In genomic region chr1:86469876-86470275, GRCm38 (mm10) we compare ENCODE assay signal across 13 mouse cellular contexts. TPM values are rescaled to one million over a fixed set of nuclear protein-coding genes. Genes with fewer than 3 reads are reported as not detected.
DNase-seq lines count a peak whose midpoint lies in the region; ATAC-seq lines count a peak whose summit lies in the region.
"Had no signal": no experiment of that assay in that cellular context is flagged by ENCODE, and none has a peak within 500 bp of the region (broad histone marks: within the 10 kb centered on the region; RNA-seq: fewer than 3 reads in every experiment).

No protein-coding gene starts in this region.

- peaks cover 17% of the 10 kb centered on the region for H3K4me1 ChIP-seq in heart, embryonic 11.5 days (ENCODE audit: control insufficient read depth, insufficient read depth, low read length)
- H3K4me1 ChIP-seq in limb, embryonic 15.5 days = peaks cover 30% of the 10 kb centered on the region
- peaks cover 17% of the 10 kb centered on the region for H3K4me1 ChIP-seq in limb, embryonic 10.5 days
- H3K4me1 ChIP-seq in brown adipose tissue, adult 24 weeks (ENCODE audit: control insufficient read depth, insufficient read depth, insufficient read length, low read length) = peaks cover 15% of the 10 kb centered on the region

- H3K27me3 ChIP-seq in heart, embryonic 11.5 days (ENCODE audit: control insufficient read depth, insufficient read depth, low read length) = no peaks in the 10 kb centered on the region
- no peaks in the 10 kb centered on the region for H3K27me3 ChIP-seq in limb, embryonic 15.5 days
- H3K27me3 ChIP-seq in limb, embryonic 10.5 days (ENCODE audit: low read depth, poor library complexity, severe bottlenecking) = no peaks in the 10 kb centered on the region
- H3K27me3 ChIP-seq: forebrain, embryonic 13.5 days had no signal

- no peak for DNase-seq in heart, postnatal 14 days
- DNase-seq in limb, embryonic 10.5 days (ENCODE audit: low spot score) = no peak
- DNase-seq in skeletal muscle tissue, adult 2 months (ENCODE audit: low read depth, low spot score) = peak; percentile 49
- DNase-seq in left cerebral cortex, postnatal 4 days = no peak
- no peak for DNase-seq in left cerebral cortex, adult 8-10 months (ENCODE audit: low spot score in 2 of 2)

- no peak overlapping the region for H3K9ac ChIP-seq in heart, embryonic 11.5 days (ENCODE audit: low read depth, low read length)
- H3K9ac ChIP-seq in limb, embryonic 15.5 days = no peak overlapping the region
- H3K9ac ChIP-seq: forebrain, embryonic 13.5 days had no signal

- H3K9me3 ChIP-seq in heart, embryonic 11.5 days (replicated peaks; ENCODE audit: control insufficient read depth, low read length) = no peaks in the 10 kb centered on the region
- no peaks in the 10 kb centered on the region for H3K9me3 ChIP-seq in limb, embryonic 15.5 days
- no peaks in the 10 kb centered on the region for H3K9me3 ChIP-seq in limb, embryonic 10.5 days (replicated peaks)
- H3K9me3 ChIP-seq: forebrain, embryonic 13.5 days had no signal

- intact Hi-C loops in heart, postnatal 14 days (cut with DNase I) = loop anchor here (1.0 to 5.0 kb wide), 2 partner anchors 26 to 57 kb away; partner anchors contain the start of gene Ptma
- intact Hi-C loops in left cerebral cortex, postnatal 4 days (cut with DNase I) = no loop called here

- H3K36me3 ChIP-seq in heart, embryonic 11.5 days (ENCODE audit: control insufficient read depth, insufficient read depth, low read length) = no peaks in the 10 kb centered on the region
- H3K36me3 ChIP-seq in limb, embryonic 15.5 days = no peaks in the 10 kb centered on the region
- no peaks in the 10 kb centered on the region for H3K36me3 ChIP-seq in limb, embryonic 10.5 days

- WGBS in heart, embryonic 11.5 days (ENCODE audit: insufficient replicate concordance) = 93% methylated on average over 4 of the region's 4 CpGs
- 92% methylated on average over 4 of the region's 4 CpGs for WGBS in limb, embryonic 15.5 days
- 96% methylated on average over 4 of the region's 4 CpGs for WGBS in limb, embryonic 10.5 days

- H3K27ac ChIP-seq in heart, embryonic 11.5 days (ENCODE audit: low read depth, low read length) = peak overlapping the region; percentile 100
- peak overlapping the region; percentile 80 for H3K27ac ChIP-seq in limb, embryonic 15.5 days
- no peak overlapping the region for H3K27ac ChIP-seq in limb, embryonic 10.5 days
- H3K27ac ChIP-seq in brown adipose tissue, adult 24 weeks (replicated peaks; ENCODE audit: low read depth, low read length) = peak overlapping the region; percentile 97
- H3K27ac ChIP-seq: forebrain, embryonic 13.5 days had no signal

- ATAC-seq in heart, embryonic 11.5 days (replicated peaks; ENCODE audit: insufficient number of reproducible peaks, low FRiP score, low TSS enrichment) = no peak
- no peak for ATAC-seq in limb, embryonic 15.5 days (ENCODE audit: insufficient number of reproducible peaks, low FRiP score, low TSS enrichment, low read depth)
- ATAC-seq: forebrain, embryonic 13.5 days had no signal

- no peak overlapping the region for H3K4me3 ChIP-seq in heart, embryonic 11.5 days (ENCODE audit: low read depth, low read length)
- H3K4me3 ChIP-seq in limb, embryonic 15.5 days = no peak overlapping the region
- no peak overlapping the region for H3K4me3 ChIP-seq in limb, embryonic 10.5 days
- H3K4me3 ChIP-seq in brown adipose tissue, adult 24 weeks (ENCODE audit: insufficient read depth, low read depth, low read length) = no peak overlapping the region
- H3K4me3 ChIP-seq: forebrain, embryonic 13.5 days had no signal

- no peak overlapping the region for H3K4me2 ChIP-seq in heart, embryonic 11.5 days
- no peak overlapping the region for H3K4me2 ChIP-seq in limb, embryonic 15.5 days
- H3K4me2 ChIP-seq: forebrain, embryonic 13.5 days had no signal

RNA-seq across cellular contexts. Expression of gene Tex44, which starts 43.7 kb away (rescaled TPM):
- not detected in 2 replicates for polyA plus RNA-seq in heart, embryonic 11.5 days (2014; fragmentation: Nextera tagmentation; extraction: Ambion mirVana)
- not detected for total RNA-seq in heart, postnatal 14 days (2021)
- not detected in 2 replicates for polyA plus RNA-seq in limb, embryonic 15.5 days (2015; fragmentation: Nextera tagmentation; extraction: Ambion mirVana)
- polyA plus RNA-seq in limb, embryonic 10.5 days (2016; fragmentation: Nextera tagmentation; extraction: Ambion mirVana) = not detected in 2 replicates
- not detected in 2 replicates for polyA plus RNA-seq in brown adipose tissue, adult 24 weeks (2012; ENCODE audit: insufficient read depth, insufficient read length, missing spikeins)
- total RNA-seq in left cerebral cortex, postnatal 4 days (2021) = not detected
- total RNA-seq in left cerebral cortex, adult 8-10 months (2022) = not detected
- total RNA-seq: gastrocnemius, postnatal 36 days; layer of hippocampus, postnatal 14 days; monocyte, adult 5-6 weeks had no signal
- polyA plus RNA-seq: forebrain, embryonic 13.5 days; intestine, embryonic 14.5 days had no signal

RNA-seq across cellular contexts. Expression of gene Nmur1, which starts 43.8 kb away (rescaled TPM):
- not detected in 2 replicates for polyA plus RNA-seq in heart, embryonic 11.5 days (2014; fragmentation: Nextera tagmentation; extraction: Ambion mirVana)
- total RNA-seq in heart, postnatal 14 days (2021) = not detected
- polyA plus RNA-seq in limb, embryonic 15.5 days (2015; fragmentation: Nextera tagmentation; extraction: Ambion mirVana) = not detected in 2 replicates
- 0.15 and 0.24 TPM in 2 replicates for polyA plus RNA-seq in limb, embryonic 10.5 days (2016; fragmentation: Nextera tagmentation; extraction: Ambion mirVana)
- polyA plus RNA-seq in brown adipose tissue, adult 24 weeks (2012; ENCODE audit: insufficient read depth, insufficient read length, missing spikeins) = not detected in 2 replicates
- under 1 TPM; 0.48 to 0.62 TPM for total RNA-seq in left cerebral cortex, postnatal 4 days (2021)
- under 1 TPM in 2 of 4 experiments, not detected in 2; 0.37 to 0.59 TPM for total RNA-seq in left cerebral cortex, adult 8-10 months (2022)
- total RNA-seq: gastrocnemius, postnatal 36 days; layer of hippocampus, postnatal 14 days; monocyte, adult 5-6 weeks had no signal
- polyA plus RNA-seq: forebrain, embryonic 13.5 days; intestine, embryonic 14.5 days had no signal

RNA-seq across cellular contexts. Expression of gene Ptma, which starts 56.6 kb away (rescaled TPM):
- polyA plus RNA-seq in heart, embryonic 11.5 days (2014; fragmentation: Nextera tagmentation; extraction: Ambion mirVana) = 1,195 and 1,343 TPM in 2 replicates
- 100 to 1,000 TPM; 290 to 401 TPM for total RNA-seq in heart, postnatal 14 days (2021)
- polyA plus RNA-seq in limb, embryonic 15.5 days (2015; fragmentation: Nextera tagmentation; extraction: Ambion mirVana) = 1,783 and 2,088 TPM in 2 replicates
- 3,283 and 3,422 TPM in 2 replicates for polyA plus RNA-seq in limb, embryonic 10.5 days (2016; fragmentation: Nextera tagmentation; extraction: Ambion mirVana)
- 280 and 322 TPM in 2 replicates for polyA plus RNA-seq in brown adipose tissue, adult 24 weeks (2012; ENCODE audit: insufficient read depth, insufficient read length, missing spikeins)
- 1,000 to 10,000 TPM; 1,018 to 1,064 TPM for total RNA-seq in left cerebral cortex, postnatal 4 days (2021)
- total RNA-seq in left cerebral cortex, adult 8-10 months (2022) = 100 to 1,000 TPM; 407 to 432 (median 416) TPM
